Mouse (Mus musculus) CH12.LX (cell line): Measurements from ENCODE around the gene Fam198a.

Experiments used
- CTCF ChIP-seq, 2 experiments: IDR thresholded peaks in 1 of 2; conservative IDR thresholded peaks in 1 of 2; 2 replicates each; pipeline ENCODE4 v1.5.1; 2011 to 2012; ENCODE audit warnings: low read depth in 2 of 2, low read length in 2 of 2, improper control_type of control experiment in 1 of 2, inconsistent platforms in 1 of 2, mild to moderate bottlenecking in 1 of 2, moderate library complexity in 1 of 2
- EP300 ChIP-seq: IDR thresholded peaks from 2 replicates; pipeline ENCODE4 v1.6.1; 2011; ENCODE audit warnings: low read length, improper control_type of control experiment
- NELFE ChIP-seq: IDR thresholded peaks from 2 replicates; pipeline ENCODE4 v1.6.1; 2011; ENCODE audit warnings: low read depth, low read length, improper control_type of control experiment
- POLR2A ChIP-seq: IDR thresholded peaks from 2 replicates; pipeline ENCODE4 v1.6.1; 2011; ENCODE audit warnings: low read depth, mild to moderate bottlenecking, improper control_type of control experiment, low read length

DNA sequence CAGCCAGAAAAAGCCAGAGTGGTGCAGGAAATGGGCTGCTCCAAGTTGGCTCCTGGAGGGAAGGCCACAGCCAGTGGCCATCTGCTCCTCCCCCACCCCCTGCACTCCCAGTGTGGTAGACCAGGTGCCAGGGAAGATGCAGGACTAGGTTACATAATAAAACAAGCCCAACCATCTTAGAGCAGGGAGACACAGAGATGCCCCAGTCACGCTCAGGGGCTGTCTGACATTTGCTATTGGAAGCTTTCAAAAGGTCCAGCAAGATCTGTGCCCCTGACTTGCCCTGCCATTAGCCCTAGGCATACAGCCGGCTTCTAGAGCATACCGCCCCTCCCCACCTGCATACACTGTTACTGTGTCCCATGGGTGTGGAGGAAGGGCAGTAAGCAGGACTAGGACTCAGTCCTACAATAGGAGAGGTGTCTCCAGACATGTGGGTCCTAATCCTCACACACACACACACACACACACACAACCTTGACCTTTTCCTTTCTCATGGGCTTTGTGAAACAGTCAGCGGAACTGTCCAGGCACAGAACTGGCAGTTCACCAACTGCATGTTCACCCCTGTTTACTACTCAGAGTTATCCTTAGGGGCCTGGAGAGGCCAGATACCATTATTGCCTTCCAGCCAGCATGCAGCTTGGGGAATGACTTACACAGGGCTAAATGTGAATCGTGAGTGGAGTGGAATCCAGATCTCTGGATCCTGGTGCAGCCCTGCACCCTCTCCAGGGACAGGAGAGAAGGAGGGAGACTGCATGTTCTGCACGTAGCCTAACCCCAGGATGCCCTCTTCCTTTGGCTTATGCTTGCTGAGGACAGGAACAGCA lies 76.5 kb downstream of the Fam198a start:
- TF ChIP-seq EP300: no peak
- TF ChIP-seq POLR2A: no peak
- no peak for TF ChIP-seq CTCF (conservative IDR thresholded peaks at IDR 0.05 in 1 of 2, IDR thresholded peaks at IDR 0.05 in 1 of 2; ENCODE audit: low read depth in 2 of 2, low read length in 2 of 2)
- TF ChIP-seq NELFE: no peak
